9 mouse cellular contexts compared by ENCODE assay signal in genomic region chr7:100886535-100886934, GRCm38 (mm10). TPM values are rescaled to one million over a fixed set of nuclear protein-coding genes. Genes with fewer than 3 reads are reported as not detected.
A peak's percentile ranks its signal among the peaks of the same experiment; 100 is the strongest.
DNase-seq lines count a peak whose midpoint lies in the region; ATAC-seq and TF ChIP-seq lines count a peak whose summit lies in the region.
"Had no signal": no experiment of that assay in that cellular context is flagged by ENCODE, and none has a peak within 500 bp of the region (broad histone marks: within the 10 kb centered on the region; RNA-seq: fewer than 3 reads in every experiment).

No protein-coding gene starts in this region.

- H3K27ac ChIP-seq in layer of hippocampus, adult 2 months, result no peak overlapping the region
- no peak overlapping the region for H3K27ac ChIP-seq in ES-Bruce4 (ENCODE audit: insufficient read depth, low read length)
- H3K27ac ChIP-seq in embryonic facial prominence, embryonic 10.5 days (replicated peaks), result no peak overlapping the region
- no peak overlapping the region for H3K27ac ChIP-seq in liver, embryonic 14.5 days
- H3K27ac ChIP-seq: liver, embryonic 15.5 days; stomach, embryonic 15.5 days had no signal

- TF ChIP-seq CTCF in layer of hippocampus, adult 2 months (conservative IDR thresholded peaks at IDR 0.05), result peak; percentile 97
- peak; percentile 81 for TF ChIP-seq CTCF in ES-Bruce4 (IDR thresholded peaks at IDR 0.05; ENCODE audit: low read depth, low read length)
- TF ChIP-seq CTCF in liver, embryonic 14.5 days (IDR thresholded peaks at IDR 0.05; ENCODE audit: low read depth), result peak; percentile 86

- H3K36me3 ChIP-seq in ES-Bruce4 (ENCODE audit: control insufficient read depth, insufficient read depth, low read length, poor library complexity, severe bottlenecking), result no peaks in the 10 kb centered on the region
- peaks cover 92% of the 10 kb centered on the region for H3K36me3 ChIP-seq in embryonic facial prominence, embryonic 10.5 days (replicated peaks)
- H3K36me3 ChIP-seq in liver, embryonic 14.5 days (replicated peaks; ENCODE audit: control insufficient read depth, insufficient read depth, low read depth), result no peaks in the 10 kb centered on the region
- H3K36me3 ChIP-seq: liver, embryonic 15.5 days had no signal

- DNase-seq in layer of hippocampus, adult 2 months (ENCODE audit: low spot score in 2 of 2), result peak in 1 of 2 experiments; percentile 74
- DNase-seq in layer of hippocampus, adult 9-10 months (ENCODE audit: low spot score), result no peak
- peak; percentile 79 for DNase-seq in adrenal gland, postnatal 10 days
- DNase-seq in embryonic facial prominence, embryonic 10.5 days (ENCODE audit: low spot score), result peak; percentile 55
- DNase-seq in liver, embryonic 14.5 days (ENCODE audit: low read depth in 3 of 3, low spot score in 3 of 3), result peak in 2 of 3 experiments; percentile 27 to 42
- DNase-seq in testis, postnatal 10 days (ENCODE audit: low spot score), result peak; percentile 73

- WGBS in embryonic facial prominence, embryonic 10.5 days, result 35% methylated on average over 3 of the region's 3 CpGs
- 29% methylated on average over 3 of the region's 3 CpGs for WGBS in liver, embryonic 14.5 days (ENCODE audit: insufficient replicate concordance)

- H3K4me3 ChIP-seq in layer of hippocampus, adult 2 months, result no peak overlapping the region
- H3K4me3 ChIP-seq in ES-Bruce4 (ENCODE audit: low read depth, low read length), result no peak overlapping the region
- H3K4me3 ChIP-seq in embryonic facial prominence, embryonic 10.5 days, result no peak overlapping the region
- no peak overlapping the region for H3K4me3 ChIP-seq in liver, embryonic 14.5 days (ENCODE audit: insufficient read depth in 1 of 2, low read depth in 2 of 2, low read length in 2 of 2)
- H3K4me3 ChIP-seq: liver, embryonic 15.5 days; stomach, embryonic 15.5 days had no signal

- no peaks in the 10 kb centered on the region for H3K4me1 ChIP-seq in ES-Bruce4 (ENCODE audit: control insufficient read depth, insufficient read depth, low read length)
- H3K4me1 ChIP-seq in embryonic facial prominence, embryonic 10.5 days, result no peaks in the 10 kb centered on the region
- H3K4me1 ChIP-seq in liver, embryonic 14.5 days (replicated peaks; ENCODE audit: control insufficient read depth in 2 of 2, insufficient read depth in 2 of 2, low read length in 1 of 2), result no peaks in the 10 kb centered on the region
- H3K4me1 ChIP-seq: liver, embryonic 15.5 days; stomach, embryonic 15.5 days had no signal

- H3K9ac ChIP-seq in ES-Bruce4 (ENCODE audit: low read depth, poor library complexity, severe bottlenecking), result no peak overlapping the region
- H3K9ac ChIP-seq in liver, embryonic 14.5 days (replicated peaks), result no peak overlapping the region
- H3K9ac ChIP-seq: liver, embryonic 15.5 days; stomach, embryonic 15.5 days had no signal

- no peak for ATAC-seq in liver, embryonic 14.5 days (ENCODE audit: insufficient read depth)

- TF ChIP-seq EP300 in ES-Bruce4 (IDR thresholded peaks at IDR 0.05; ENCODE audit: insufficient read depth, low read depth, low read length), result no peak
- TF ChIP-seq EP300 in liver, embryonic 14.5 days (IDR thresholded peaks at IDR 0.05; ENCODE audit: low read depth), result no peak

- TF ChIP-seq POLR2A in ES-Bruce4 (IDR thresholded peaks at IDR 0.05; ENCODE audit: insufficient read depth, low read length), result no peak

- no peak overlapping the region for H3K4me2 ChIP-seq in liver, embryonic 14.5 days (ENCODE audit: low read depth)
- H3K4me2 ChIP-seq: liver, embryonic 15.5 days; stomach, embryonic 15.5 days had no signal

- H3K9me3 ChIP-seq in ES-Bruce4 (replicated peaks; ENCODE audit: control insufficient read depth, insufficient read depth, low read length, poor library complexity, severe bottlenecking), result no peaks in the 10 kb centered on the region
- no peaks in the 10 kb centered on the region for H3K9me3 ChIP-seq in embryonic facial prominence, embryonic 10.5 days
- no peaks in the 10 kb centered on the region for H3K9me3 ChIP-seq in liver, embryonic 14.5 days (ENCODE audit: control insufficient read depth, low read length)
- H3K9me3 ChIP-seq: liver, embryonic 15.5 days; stomach, embryonic 15.5 days had no signal

- H3K27me3 ChIP-seq in ES-Bruce4 (ENCODE audit: control insufficient read depth, insufficient read depth, low read length, poor library complexity, severe bottlenecking), result no peaks in the 10 kb centered on the region
- no peaks in the 10 kb centered on the region for H3K27me3 ChIP-seq in embryonic facial prominence, embryonic 10.5 days (replicated peaks; ENCODE audit: low read depth, poor library complexity, severe bottlenecking)
- no peaks in the 10 kb centered on the region for H3K27me3 ChIP-seq in liver, embryonic 14.5 days (ENCODE audit: control insufficient read depth, insufficient read depth, low read length)
- H3K27me3 ChIP-seq: liver, embryonic 15.5 days; stomach, embryonic 15.5 days had no signal

RNA-seq across cellular contexts. Expression of gene Relt, which starts 23.3 kb away (rescaled TPM):
- 10 to 100 TPM; 11.2 to 13.2 TPM for total RNA-seq in layer of hippocampus, adult 2 months (2021)
- 10.6 and 14.1 TPM in 2 replicates for polyA plus RNA-seq in ES-Bruce4 (2011; ENCODE audit: insufficient read depth, insufficient read length, low read depth, missing spikeins)
- 1 to 10 TPM; 2.8 to 6.7 TPM for total RNA-seq in adrenal gland, postnatal 10 days (2021)
- polyA plus RNA-seq in embryonic facial prominence, embryonic 10.5 days (2016; fragmentation: Nextera tagmentation; extraction: Ambion mirVana), result 4.8 and 5.2 TPM in 2 replicates
- polyA plus RNA-seq in liver, embryonic 14.5 days (2012; rRNA removed), result 12.2 and 17.2 TPM in 2 replicates
- 11.7 and 14.7 TPM in 2 replicates for polyA plus RNA-seq in liver, embryonic 14.5 days (2014; fragmentation: Nextera tagmentation; extraction: Ambion mirVana)

RNA-seq across cellular contexts. Expression of gene Arhgef17, which starts 45.4 kb away (rescaled TPM):
- 100 to 1,000 TPM; 163 to 171 TPM for total RNA-seq in layer of hippocampus, adult 2 months (2021)
- polyA plus RNA-seq in ES-Bruce4 (2011; ENCODE audit: insufficient read depth, insufficient read length, low read depth, missing spikeins), result 21.0 and 25.5 TPM in 2 replicates
- 10 to 100 TPM; 35.2 to 43.2 TPM for total RNA-seq in adrenal gland, postnatal 10 days (2021)
- polyA plus RNA-seq in embryonic facial prominence, embryonic 10.5 days (2016; fragmentation: Nextera tagmentation; extraction: Ambion mirVana), result 9.3 and 9.8 TPM in 2 replicates
- 1.7 and 2.0 TPM in 2 replicates for polyA plus RNA-seq in liver, embryonic 14.5 days (2012; rRNA removed)
- polyA plus RNA-seq in liver, embryonic 14.5 days (2014; fragmentation: Nextera tagmentation; extraction: Ambion mirVana), result 0.70 and 0.72 TPM in 2 replicates
